Mouse (Mus musculus) CH12.LX (cell line): Measurements from ENCODE around the gene Gm3646. TPM values are rescaled to one million over a fixed set of nuclear protein-coding genes. Genes with fewer than 3 reads are reported as not detected.

Experiments
- DNase-seq: peaks from one replicate; pipeline ENCODE4 v3.0.0-alpha.2; 2013; ENCODE audit errors: extremely low read depth
- H3K27ac ChIP-seq: 2 replicates; pipeline ENCODE4 v1.5.1; 2012; ENCODE audit warnings: low read depth, mild to moderate bottlenecking, control low read depth, moderate library complexity; ENCODE audit not compliant: insufficient read depth
- H3K27me3 ChIP-seq: replicated peaks from 2 replicates; pipeline ENCODE3; 2012; ENCODE audit warnings: inconsistent platforms
- H3K36me3 ChIP-seq, 2 experiments: replicated peaks in 1 of 2; 2 replicates each; pipeline versions ENCODE3 to v1.6.1; 2012; ENCODE audit warnings: inconsistent platforms in 1 of 2, low read length in 1 of 2, mild to moderate bottlenecking in 1 of 2, mixed read lengths in 1 of 2, moderate library complexity in 1 of 2; ENCODE audit not compliant: control insufficient read depth in 1 of 2, insufficient read depth in 1 of 2
- H3K4me1 ChIP-seq, 2 experiments: 2 replicates each; pipeline ENCODE4 v1.6.1; 2012; ENCODE audit warnings: inconsistent platforms in 1 of 2, moderate library complexity in 1 of 2; ENCODE audit not compliant: insufficient read depth in 2 of 2, control insufficient read depth in 1 of 2
- H3K4me2 ChIP-seq: 2 replicates; pipeline ENCODE4 v1.6.1; 2012; ENCODE audit warnings: low read depth, mild to moderate bottlenecking, control low read depth; ENCODE audit not compliant: poor library complexity, insufficient read depth, severe bottlenecking
- H3K4me3 ChIP-seq, 3 experiments: fragments of 150-350 bp in 1 of 3; sonication (generic) in 1 of 3; replicated peaks in 1 of 3; 2 replicates each; pipeline versions ENCODE3 to v1.5.1; 2011 to 2012; ENCODE audit warnings: low read depth in 2 of 3, low read length in 2 of 3, mild to moderate bottlenecking in 2 of 3, moderate library complexity in 2 of 3, control low read depth in 1 of 3, improper control_type of control experiment in 1 of 3, inconsistent platforms in 1 of 3, mixed read lengths in 1 of 3; ENCODE audit not compliant: poor library complexity in 1 of 3
- H3K79me2 ChIP-seq: replicated peaks from 2 replicates; pipeline ENCODE4 v1.6.1; 2012; ENCODE audit warnings: mild to moderate bottlenecking, moderate library complexity; ENCODE audit not compliant: control insufficient read depth, poor library complexity, insufficient read depth, severe bottlenecking; ENCODE audit errors: extremely low read depth
- H3K9ac ChIP-seq: 2 replicates; pipeline ENCODE4 v1.6.1; 2012; ENCODE audit warnings: low read depth, mild to moderate bottlenecking, control low read depth, moderate library complexity; ENCODE audit not compliant: insufficient read depth
- H3K9me3 ChIP-seq: replicated peaks from 2 replicates; pipeline ENCODE3; 2012; ENCODE audit warnings: low read length, inconsistent platforms, mixed read lengths
- BHLHE40 ChIP-seq: IDR thresholded peaks from 2 replicates; pipeline ENCODE4 v1.6.1; 2011; ENCODE audit warnings: mild to moderate bottlenecking, low read depth, low read length, improper control_type of control experiment
- CHD1 ChIP-seq: IDR thresholded peaks from 2 replicates; pipeline ENCODE4 v1.6.1; 2012; ENCODE audit warnings: low read depth, low read length, improper control_type of control experiment, inconsistent platforms
- CHD2 ChIP-seq: IDR thresholded peaks from 2 replicates; pipeline ENCODE4 v1.6.1; 2011; ENCODE audit warnings: low read length, improper control_type of control experiment
- ELF1 ChIP-seq: IDR thresholded peaks from 2 replicates; pipeline ENCODE4 v1.6.1; 2014; ENCODE audit warnings: low read depth, mild to moderate bottlenecking, inconsistent platforms, low read length, improper control_type of control experiment
- MAZ ChIP-seq: IDR thresholded peaks from 2 replicates; pipeline ENCODE4 v1.6.1; 2012; ENCODE audit warnings: low read depth, mild to moderate bottlenecking, inconsistent platforms, low read length, improper control_type of control experiment, moderate library complexity
- PAX5 ChIP-seq: IDR thresholded peaks from 2 replicates; pipeline ENCODE4 v1.6.1; 2012; ENCODE audit warnings: low read length, inconsistent platforms, mixed read lengths
- POLR2A ChIP-seq: IDR thresholded peaks from 2 replicates; pipeline ENCODE4 v1.6.1; 2011; ENCODE audit warnings: low read depth, mild to moderate bottlenecking, improper control_type of control experiment, low read length
- RAD21 ChIP-seq: IDR thresholded peaks from 2 replicates; pipeline ENCODE4 v1.6.1; 2011; ENCODE audit warnings: low read depth, mild to moderate bottlenecking, low read length, improper control_type of control experiment, moderate library complexity
- USF2 ChIP-seq: conservative IDR thresholded peaks from 2 replicates; pipeline ENCODE4 v1.6.1; 2011; ENCODE audit warnings: low read depth, low read length, improper control_type of control experiment
- ZMIZ1 ChIP-seq: IDR thresholded peaks from 2 replicates; pipeline ENCODE4 v1.6.1; 2012; ENCODE audit warnings: low read depth, mild to moderate bottlenecking, inconsistent platforms, low read length, improper control_type of control experiment
- dilution Hi-C: fragments of 300-500 bp; cut with MboI; formaldehyde crosslinking; loops from 2 replicates; pipeline ENCODE4 v1.14.3; 2020; ENCODE audit warnings: low sequenced_read_pairs; ENCODE audit not compliant: extremely low pct_unique_long_range_greater_than_20kb, extremely low pct_ligation_motif_present
- in situ Hi-C: fragments of 300-500 bp; cut with MboI; formaldehyde crosslinking; loops from 3 replicates; pipeline ENCODE4 v1.14.3; 2019; ENCODE audit warnings: low sequenced_read_pairs, low pct_ligation_motif_present, low pct_unique_long_range_greater_than_20kb, mixed read lengths
- polyA plus RNA-seq: library from polyadenylated mRNA; unstranded; fragments of >175 nt; gene quantifications from 2 replicates; pipeline ENCODE4 v1.2.1, GENCODE M21; 2012; ENCODE audit warnings: low read depth; ENCODE audit not compliant: insufficient read length
- total RNA-seq, 2 experiments: library from RNA; depleted of rRNA; stranded (reverse); fragments of 300-350 nt in 1 of 2; fragments of >200 nt in 1 of 2; gene quantifications; 2 replicates each; pipeline ENCODE4 v1.2.3; 2012 to 2014

The Gm3646 gene
- total and polyA plus RNA-seq, 3 experiments = not detected

DNA sequence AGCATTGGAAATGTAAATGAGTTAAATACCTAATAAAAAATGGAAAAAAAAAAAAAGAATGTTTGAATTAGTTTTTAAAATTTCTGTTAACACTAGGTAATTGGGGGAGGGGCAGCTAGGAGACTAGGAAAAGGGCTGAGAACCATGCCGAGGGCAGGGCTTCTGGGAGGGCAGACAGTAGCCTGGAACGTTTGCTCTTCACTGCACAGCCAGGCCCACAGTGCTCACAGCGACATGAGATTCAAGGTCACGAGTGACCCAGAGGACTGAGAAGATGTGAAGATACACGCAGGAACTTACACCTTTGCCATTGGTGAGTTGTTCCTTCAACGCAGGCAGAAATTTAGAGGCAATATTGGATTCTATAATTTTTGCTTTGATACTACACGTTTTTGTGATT lies 2.2 kb downstream of the Gm3646 start:
- no peak for DNase-seq
- Histone ChIP-seq H3K27ac (no peak overlapping the region), H3K9me3 (no peaks in the 10 kb centered on the region), H3K79me2 (no peaks in the 10 kb centered on the region), H3K4me1 (no peaks in the 10 kb centered on the region), H3K4me2 (no peak overlapping the region), H3K36me3 (no peaks in the 10 kb centered on the region), H3K9ac (no peak overlapping the region), H3K4me3 (no peak overlapping the region)
- dilution Hi-C loops = no loop called here
- TF ChIP-seq USF2 (no peak), CHD1 (no peak), BHLHE40 (no peak), RAD21 (no peak), CHD2 (no peak), PAX5 (no peak)
- TF ChIP-seq, all 38 proteins: peak for 0
- in situ Hi-C loops = no loop called here
- H3K27me3 ChIP-seq = no peaks in the 10 kb centered on the region

DNA sequence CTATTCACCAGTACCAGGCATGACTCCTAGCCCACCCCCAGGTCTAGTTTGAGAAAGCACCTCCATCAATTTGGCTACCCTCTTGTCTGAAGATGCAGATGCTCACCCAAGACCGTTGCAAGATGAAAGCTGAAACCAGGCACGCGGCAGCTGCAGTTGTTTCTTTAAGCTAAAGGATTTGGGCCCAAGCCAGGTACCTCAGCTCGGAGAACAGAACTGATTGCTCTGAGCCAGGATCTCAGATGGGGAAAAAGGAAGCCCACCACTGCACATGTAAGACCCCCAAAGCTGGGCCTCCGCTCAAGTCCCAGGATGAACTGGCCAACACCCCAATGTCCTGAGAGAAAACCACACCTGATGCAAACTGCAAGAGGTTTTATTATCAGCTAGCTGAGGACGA lies 7.6 kb downstream of the Gm3646 start:
- no peaks in the 10 kb centered on the region for H3K79me2 ChIP-seq
- peaks cover 2% of the 10 kb centered on the region for H3K9me3 ChIP-seq
- H3K36me3 ChIP-seq = no peaks in the 10 kb centered on the region
- no peak overlapping the region for H3K4me3 ChIP-seq
- no peaks in the 10 kb centered on the region for H3K27me3 ChIP-seq
- H3K9ac ChIP-seq = no peak overlapping the region
- no peak overlapping the region for H3K4me2 ChIP-seq
- DNase-seq = no peak
- dilution Hi-C loops (no loop called here), in situ Hi-C loops (no loop called here)
- H3K27ac ChIP-seq = no peak overlapping the region
- H3K4me1 ChIP-seq = no peaks in the 10 kb centered on the region
- TF ChIP-seq ZMIZ1 (no peak), ELF1 (no peak)

DNA sequence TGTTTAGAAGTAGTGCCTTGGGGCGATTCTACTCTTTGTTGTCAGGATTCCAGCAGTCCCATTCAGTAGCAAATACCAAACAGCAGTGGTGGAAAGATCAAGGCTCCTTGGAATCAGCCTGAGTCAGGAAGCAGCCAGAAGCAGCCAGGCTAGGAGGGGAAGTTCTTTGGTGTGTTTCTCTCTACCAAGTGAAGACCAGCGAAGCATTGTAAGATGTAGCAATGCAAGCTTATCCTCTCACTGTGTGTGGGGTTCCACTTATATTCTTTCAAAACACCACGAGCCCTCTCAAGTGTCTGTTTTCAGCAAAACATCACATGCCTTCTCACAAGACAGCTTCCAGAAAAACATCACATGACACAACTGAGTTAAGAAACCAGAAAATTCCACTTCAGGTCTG lies 8.4 kb downstream of the Gm3646 start:
- dilution Hi-C loops (no loop called here), in situ Hi-C loops (no loop called here)
- Histone ChIP-seq H3K9ac (no peak overlapping the region), H3K4me3 (no peak overlapping the region), H3K9me3 (peaks cover 2% of the 10 kb centered on the region), H3K4me2 (no peak overlapping the region), H3K27ac (no peak overlapping the region), H3K27me3 (no peaks in the 10 kb centered on the region), H3K79me2 (no peaks in the 10 kb centered on the region), H3K4me1 (no peaks in the 10 kb centered on the region), H3K36me3 (no peaks in the 10 kb centered on the region)
- no peak for DNase-seq
- TF ChIP-seq POLR2A (no peak), MAZ (no peak), RAD21 (no peak)
